Mouse (Mus musculus) adrenal gland, postnatal 10 days (tissue): ENCODE measurements around the gene Gm973. TPM values are rescaled to one million over a fixed set of nuclear protein-coding genes. Genes with fewer than 3 reads are reported as not detected.

Experiments used
- DNase-seq: peaks from one replicate; pipeline ENCODE4 v3.0.0; 2021; ENCODE audit warnings: mixed read lengths
- total RNA-seq, 2 experiments: library from RNA; stranded (reverse); gene quantifications; 2 replicates each; pipeline ENCODE4 v1.2.3; 2021

Gene Gm973
- total RNA-seq, 2 experiments from 2014 or later: 5.7 to 9.7 TPM

GRCm38 (mm10) chr1:59492432-59492831, 23.6 kb upstream of the Gm973 start:
- no peak for DNase-seq

- DNase-seq: no peak
Observed at GRCm38 (mm10) chr1:59495970-59496369, 20.1 kb upstream of the Gm973 start.

- DNase-seq: no peak
Observed at GRCm38 (mm10) chr1:59497741-59498613, 18.1 kb upstream of the Gm973 start.

GRCm38 (mm10) chr1:59499327-59499726, 16.7 kb upstream of the Gm973 start:
- DNase-seq: no peak

GRCm38 (mm10) chr1:59502355-59502754, 13.7 kb upstream of the Gm973 start:
- no peak for DNase-seq

- DNase-seq: no peak
Observed at GRCm38 (mm10) chr1:59503659-59504301, 12.3 kb upstream of the Gm973 start.

- no peak for DNase-seq
Observed at GRCm38 (mm10) chr1:59504302-59504700, 11.8 kb upstream of the Gm973 start.

GRCm38 (mm10) chr1:59508463-59509139, 7.5 kb upstream of the Gm973 start:
- no peak for DNase-seq

- no peak for DNase-seq
Observed at GRCm38 (mm10) chr1:59511566-59512270, 4.3 kb upstream of the Gm973 start.

GRCm38 (mm10) chr1:59520226-59520837, 4.3 kb downstream of the Gm973 start:
- no peak for DNase-seq

GRCm38 (mm10) chr1:59522456-59522855, 6.4 kb downstream of the Gm973 start:
- no peak for DNase-seq

GRCm38 (mm10) chr1:59523378-59523958, 7.4 kb downstream of the Gm973 start:
- no peak for DNase-seq

- DNase-seq: peak; percentile 27
Observed at GRCm38 (mm10) chr1:59524071-59524470, 8.0 kb downstream of the Gm973 start.

GRCm38 (mm10) chr1:59524759-59525158, 8.7 kb downstream of the Gm973 start:
- no peak for DNase-seq

- no peak for DNase-seq
Observed at GRCm38 (mm10) chr1:59527219-59527618, 11.2 kb downstream of the Gm973 start.

GRCm38 (mm10) chr1:59534976-59535810, 19.1 kb downstream of the Gm973 start:
- no peak for DNase-seq

GRCm38 (mm10) chr1:59538381-59538780, 22.3 kb downstream of the Gm973 start:
- DNase-seq: no peak

- no peak for DNase-seq
Observed at GRCm38 (mm10) chr1:59540537-59541148, 24.6 kb downstream of the Gm973 start.

- DNase-seq: no peak
Observed at GRCm38 (mm10) chr1:59541271-59542020, 25.4 kb downstream of the Gm973 start.
